Mouse (Mus musculus): Measurements from ENCODE around the gene Sat2.

Gene Sat2

GRCm38 (mm10) chr11:69632284-69633089, 10.7 kb downstream of the Sat2 start, which contains the start of gene Fxr2:
Gene Fxr2, plus strand, starts transcription at chr11:69632990.
- peak; percentile 99 for DNase-seq (ENCODE audit: low read depth, low spot score)

GRCm38 (mm10) chr11:69633128-69633866, 11.5 kb downstream of the Sat2 start:
- no peak for DNase-seq (ENCODE audit: low read depth, low spot score)

- no peak for DNase-seq (ENCODE audit: low read depth, low spot score)
Measured at GRCm38 (mm10) chr11:69635471-69635870, 13.6 kb downstream of the Sat2 start.

- no peak for DNase-seq (ENCODE audit: low read depth, low spot score)
Measured at GRCm38 (mm10) chr11:69645860-69646259, 24.0 kb downstream of the Sat2 start.

- DNase-seq (ENCODE audit: low read depth, low spot score), result no peak
Measured at GRCm38 (mm10) chr11:69653399-69653798, 31.6 kb downstream of the Sat2 start.

- no peak for DNase-seq (ENCODE audit: low read depth, low spot score)
Measured at GRCm38 (mm10) chr11:69654760-69655159, 32.9 kb downstream of the Sat2 start.

- DNase-seq (ENCODE audit: low read depth, low spot score), result peak; percentile 66
Measured at GRCm38 (mm10) chr11:69655264-69656064, 33.6 kb downstream of the Sat2 start, which contains the start of gene Sox15. Gene Sox15, plus strand, starts transcription at chr11:69655314.

- DNase-seq (ENCODE audit: low read depth, low spot score), result no peak
Measured at GRCm38 (mm10) chr11:69656065-69656455, 34.2 kb downstream of the Sat2 start.

GRCm38 (mm10) chr11:69656617-69657461, 35.0 kb downstream of the Sat2 start:
- DNase-seq (ENCODE audit: low read depth, low spot score), result peak; percentile 79

GRCm38 (mm10) chr11:69657462-69657881, 35.6 kb downstream of the Sat2 start:
- DNase-seq (ENCODE audit: low read depth, low spot score), result no peak

- no peak for DNase-seq (ENCODE audit: low read depth, low spot score)
Measured at GRCm38 (mm10) chr11:69661221-69661881, 39.5 kb downstream of the Sat2 start.

GRCm38 (mm10) chr11:69662213-69662966, 40.6 kb downstream of the Sat2 start, which contains the start of gene Mpdu1:
Gene Mpdu1, minus strand, starts transcription at chr11:69662642.
- peak; percentile 97 for DNase-seq (ENCODE audit: low read depth, low spot score)

GRCm38 (mm10) chr11:69662967-69663671, 41.3 kb downstream of the Sat2 start:
- DNase-seq (ENCODE audit: low read depth, low spot score), result no peak

GRCm38 (mm10) chr11:69663795-69664194, 42.0 kb downstream of the Sat2 start:
- DNase-seq (ENCODE audit: low read depth, low spot score), result no peak

GRCm38 (mm10) chr11:69664841-69665240, 43.0 kb downstream of the Sat2 start:
- no peak for DNase-seq (ENCODE audit: low read depth, low spot score)

GRCm38 (mm10) chr11:69665457-69665960, 43.7 kb downstream of the Sat2 start:
- no peak for DNase-seq (ENCODE audit: low read depth, low spot score)

GRCm38 (mm10) chr11:69665961-69666664, 44.3 kb downstream of the Sat2 start, which contains the start of gene Cd68:
Gene Cd68, minus strand, starts transcription at chr11:69666153.
- DNase-seq (ENCODE audit: low read depth, low spot score), result peak; percentile 70

GRCm38 (mm10) chr11:69666665-69667005, 44.8 kb downstream of the Sat2 start:
- no peak for DNase-seq (ENCODE audit: low read depth, low spot score)

Measured in CD4-positive, CD25-positive, alpha-beta regulatory T cell, adult 2 months (primary cell).